Mouse (Mus musculus) retina, postnatal 7 days (tissue): ENCODE data around the gene Slc5a6.
"Not testable (repeated sequence)": the region's sequence is repeated elsewhere in the genome, so short reads cannot be mapped to it uniquely, and the experiment has no call there.

Experiments used
- DNase-seq: peaks from one replicate; pipeline ENCODE4 v3.0.0-alpha.2; 2012; ENCODE audit warnings: low read depth, low spot score

Slc5a6 gene

DNA sequence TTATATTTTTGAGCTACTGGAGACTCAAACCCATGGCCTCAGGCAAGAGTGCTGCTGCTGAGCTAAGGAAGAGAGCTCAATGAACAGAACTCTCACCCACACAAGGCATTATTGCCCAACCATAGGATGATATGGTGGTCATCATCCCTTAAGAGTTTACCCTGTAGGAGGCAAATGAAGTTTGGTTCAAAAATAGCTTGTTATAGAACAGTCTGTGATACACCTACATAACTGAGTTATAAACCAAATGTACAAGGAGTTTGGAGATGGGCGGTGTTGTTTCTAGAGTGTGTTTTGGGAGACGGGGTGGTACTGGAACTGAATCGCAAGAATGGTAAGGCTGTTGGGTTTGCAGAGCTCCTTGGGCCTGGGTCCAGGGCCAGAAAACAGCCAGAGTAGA is 21.1 kb upstream of the Slc5a6 start:
- no peak for DNase-seq

GRCm38 (mm10) chr5:31055216-31056140 is 6.8 kb upstream of the Slc5a6 start:
- DNase-seq: no peak

DNA sequence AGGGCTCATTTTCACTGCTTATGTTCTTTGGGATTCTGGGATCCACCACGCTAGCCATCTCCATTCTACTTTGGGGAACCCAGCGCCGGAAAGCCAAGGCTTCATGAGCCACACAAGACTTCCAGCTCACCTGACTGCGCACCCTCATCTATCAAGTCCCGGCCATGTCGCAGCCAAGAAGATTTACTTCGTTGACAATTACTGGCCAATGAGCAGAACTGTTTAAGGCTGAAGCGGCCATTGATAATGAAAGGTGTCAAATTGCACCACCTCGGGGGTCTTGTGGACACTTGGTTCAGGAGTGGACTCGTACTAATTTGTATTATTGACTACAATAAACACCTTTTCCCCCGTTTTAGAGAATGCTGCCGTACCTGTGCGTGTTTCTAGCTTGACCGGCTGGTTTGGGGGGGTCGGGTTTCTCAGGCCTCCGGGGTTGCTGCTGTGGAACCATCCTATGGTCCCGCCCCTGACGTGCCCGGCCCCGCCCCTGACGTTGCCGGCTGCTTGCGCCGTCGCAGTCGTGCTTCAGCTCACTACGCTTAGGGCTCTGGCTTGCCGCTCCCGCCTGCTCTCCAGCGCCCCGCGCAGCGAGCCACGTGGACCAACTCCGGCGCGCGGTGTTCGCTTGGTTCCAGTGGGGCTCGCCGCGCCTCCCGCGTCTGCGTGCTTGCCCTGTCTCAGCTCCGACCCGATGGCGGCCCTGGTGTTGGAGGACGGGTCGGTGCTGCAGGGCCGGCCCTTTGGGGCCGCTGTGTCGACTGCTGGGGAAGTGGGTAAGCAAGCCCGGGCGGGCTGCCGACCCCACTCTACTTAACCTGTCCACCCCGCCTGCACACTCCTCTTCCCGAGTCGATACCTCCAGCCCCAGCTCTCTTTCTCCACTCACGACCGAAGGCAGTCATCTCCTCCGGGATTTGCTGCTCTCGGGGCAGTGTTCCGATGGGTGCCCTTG is 5.8 kb upstream of the Slc5a6 start, which contains the start of gene Cad:
TSS of gene Cad (plus strand) at position 520 of the 955 bp plus-strand sequence.
- peak; percentile 79 for DNase-seq

- DNase-seq: not testable (repeated sequence)
These were observed 5.0 kb upstream of the Slc5a6 start for GRCm38 (mm10) chr5:31053728-31054127.

DNA sequence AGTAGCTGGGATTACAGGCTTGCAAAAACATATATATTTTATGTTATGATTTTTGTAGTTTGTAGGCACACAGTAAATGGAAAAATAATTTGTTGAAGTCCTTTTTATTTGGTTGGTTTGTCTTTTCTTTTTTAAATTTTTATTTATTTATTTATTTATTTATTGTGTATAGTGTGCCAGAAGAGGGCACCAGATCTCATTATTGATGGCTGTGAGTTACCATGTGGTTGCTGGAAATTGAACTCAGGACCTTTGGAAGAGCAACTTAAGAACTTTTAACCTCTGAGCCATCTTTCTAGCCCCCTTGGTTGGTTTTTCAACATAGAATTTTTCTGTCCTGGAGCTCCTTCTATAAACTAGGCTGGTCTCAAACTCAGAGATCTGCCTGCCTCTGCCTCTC is 1.7 kb upstream of the Slc5a6 start:
- DNase-seq: no peak

- DNase-seq: peak; percentile 95
These were observed 619 bp downstream of the Slc5a6 start, which contains the start of gene Atraid for GRCm38 (mm10) chr5:31047848-31048762. Gene Atraid (plus strand): TSS chr5:31048312.

GRCm38 (mm10) chr5:31047074-31047473 is 1.6 kb downstream of the Slc5a6 start:
- no peak for DNase-seq

- DNase-seq: no peak
These were observed 2.3 kb downstream of the Slc5a6 start for GRCm38 (mm10) chr5:31046416-31046815.

- no peak for DNase-seq
These were observed 10.4 kb downstream of the Slc5a6 start for GRCm38 (mm10) chr5:31038171-31038845.

DNA sequence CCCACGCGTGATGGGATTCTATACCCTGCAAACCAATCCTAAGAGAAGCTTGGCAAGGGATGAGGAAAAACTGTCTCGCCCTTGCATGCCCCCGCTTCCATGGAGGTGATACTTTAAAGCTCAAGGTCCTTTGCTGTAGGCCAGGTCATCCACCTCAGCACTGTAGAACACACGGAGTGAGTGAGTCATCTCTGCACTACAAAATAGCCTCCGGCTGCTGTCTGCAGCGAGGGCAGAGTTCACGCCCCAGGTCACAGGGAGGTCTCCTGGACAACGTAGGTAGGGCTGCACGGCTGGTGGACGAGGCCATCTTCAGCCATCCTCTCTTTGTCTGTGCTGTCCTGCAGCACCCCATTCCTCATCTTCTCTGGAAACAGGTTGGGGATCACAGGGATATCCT is 12.2 kb downstream of the Slc5a6 start:
- not testable (repeated sequence) for DNase-seq

GRCm38 (mm10) chr5:31034669-31035068 is 14.1 kb downstream of the Slc5a6 start:
- DNase-seq: no peak

DNA sequence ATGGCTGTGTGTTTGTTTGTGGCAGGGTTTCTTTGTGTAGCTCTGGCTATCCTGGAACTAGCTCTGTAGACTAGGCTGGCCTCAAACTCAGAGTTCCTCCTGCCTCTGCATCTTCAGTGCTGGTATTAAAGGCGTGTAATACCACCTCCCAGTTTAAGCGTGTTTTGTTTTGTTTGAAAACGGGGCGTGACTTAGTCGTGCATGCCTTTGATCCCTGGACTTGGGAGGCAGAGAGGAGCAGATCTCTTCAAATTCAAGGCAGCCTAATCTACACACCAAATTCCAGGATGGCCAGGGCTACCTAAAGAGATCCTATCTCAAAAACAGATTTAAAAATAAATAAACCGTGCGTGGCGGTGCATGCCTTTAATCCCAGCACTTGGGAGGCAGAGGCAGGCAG is 17.2 kb downstream of the Slc5a6 start:
- DNase-seq: no peak

GRCm38 (mm10) chr5:31030926-31031325 is 17.8 kb downstream of the Slc5a6 start:
- no peak for DNase-seq

DNA sequence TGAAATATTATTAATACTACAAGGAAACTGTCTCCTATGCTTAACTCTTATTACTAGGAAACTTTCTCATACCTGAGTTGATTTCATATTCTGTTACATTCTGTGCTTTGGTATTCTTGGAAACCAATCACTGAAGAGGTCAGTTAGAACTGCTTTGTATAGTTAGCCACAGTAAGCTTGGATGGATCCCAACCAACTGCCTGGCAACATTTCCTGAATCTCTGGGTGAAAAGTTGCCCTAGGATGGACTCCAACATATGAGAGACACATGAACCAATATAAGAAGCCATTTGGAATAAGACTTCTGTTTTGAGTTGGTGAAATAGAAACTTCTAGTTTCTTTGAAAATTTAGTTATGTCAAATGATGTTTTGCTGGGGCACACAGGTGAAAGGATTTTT is 24.1 kb downstream of the Slc5a6 start:
- no peak for DNase-seq

GRCm38 (mm10) chr5:31023254-31023653 is 25.5 kb downstream of the Slc5a6 start:
- no peak for DNase-seq

DNA sequence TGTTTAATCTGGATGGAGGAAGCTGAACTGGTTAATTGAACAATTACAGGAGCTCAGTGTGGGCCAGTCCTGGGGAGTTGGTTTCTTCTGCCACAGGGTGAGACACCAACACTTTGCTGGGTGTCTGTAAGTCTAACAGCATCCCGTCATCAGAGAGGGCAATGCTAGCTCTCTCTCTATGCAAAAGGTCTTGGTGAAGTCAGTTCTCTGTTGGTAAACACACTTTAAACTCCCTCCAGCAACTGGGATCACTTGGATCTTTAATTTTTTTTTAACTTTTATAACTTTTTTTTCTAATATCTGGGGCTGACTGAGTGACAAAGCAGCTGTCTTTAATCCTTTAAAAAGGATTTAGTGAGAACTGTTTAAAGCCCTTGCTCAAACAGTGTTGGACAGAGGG is 26.0 kb downstream of the Slc5a6 start:
- DNase-seq: no peak

DNA sequence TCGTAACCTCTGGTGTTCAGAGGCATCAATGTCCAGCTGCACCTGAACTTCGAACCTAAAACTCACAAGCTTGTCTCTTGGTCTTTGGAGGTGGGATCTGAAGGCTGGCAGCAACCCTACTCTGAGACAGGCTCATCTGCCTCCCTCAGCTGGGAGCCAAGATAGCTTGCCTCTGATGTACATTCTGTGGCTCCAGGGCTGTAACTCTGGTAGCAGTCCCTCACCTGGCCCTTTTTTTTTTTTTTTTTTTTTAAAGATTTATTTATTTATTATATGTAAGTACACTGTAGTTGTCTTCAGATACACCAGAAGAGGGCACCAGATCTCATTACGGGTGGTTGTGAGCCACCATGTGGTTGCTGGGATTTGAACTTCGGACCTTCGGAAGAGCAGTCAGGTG is 26.9 kb downstream of the Slc5a6 start:
- not testable (repeated sequence) for DNase-seq

DNA sequence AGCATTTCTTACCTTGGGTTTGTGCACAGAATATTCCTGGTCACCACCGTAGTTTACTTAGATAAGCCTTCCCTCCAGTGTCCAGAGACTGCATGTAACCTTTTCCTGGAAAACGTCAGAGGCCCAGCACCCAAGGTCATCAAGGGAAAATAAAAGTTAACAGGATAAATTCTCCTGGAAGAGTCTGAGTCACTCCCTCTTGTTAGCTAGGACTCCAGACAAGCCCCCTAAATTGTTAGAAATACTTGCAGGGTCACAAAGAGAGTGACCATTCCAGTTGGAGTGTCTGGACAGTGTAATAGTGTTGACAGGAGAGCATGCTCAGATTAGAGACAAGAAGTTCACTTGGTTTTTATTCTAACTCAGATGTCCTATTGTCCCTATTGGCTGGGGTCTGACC is 32.8 kb downstream of the Slc5a6 start:
- DNase-seq: no peak

GRCm38 (mm10) chr5:31012737-31013136 is 36.0 kb downstream of the Slc5a6 start:
- no peak for DNase-seq

DNA sequence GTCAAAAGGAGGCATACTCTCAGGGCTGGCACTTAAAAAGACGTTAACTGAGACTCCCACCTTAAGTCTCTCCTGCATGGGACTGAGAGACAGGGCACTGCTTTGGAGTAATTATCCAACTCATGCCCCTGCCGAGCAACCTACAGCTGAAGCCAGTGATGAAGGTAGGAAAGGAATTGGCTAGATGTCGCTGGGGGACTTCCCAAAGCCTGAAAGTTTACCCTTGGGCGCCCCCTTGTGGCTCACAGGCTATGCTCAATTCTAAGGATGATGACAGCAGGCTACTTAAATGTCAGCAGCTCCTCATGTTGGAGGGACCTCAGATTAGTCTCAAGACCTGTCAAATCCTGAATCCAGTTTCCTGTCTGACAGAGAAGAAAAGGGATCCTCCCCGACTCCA is 44.5 kb downstream of the Slc5a6 start:
- peak; percentile 82 for DNase-seq
